Mouse (Mus musculus) forebrain, embryonic 12.5 days (tissue): ENCODE data around the gene Stat4. TPM values are rescaled to one million over a fixed set of nuclear protein-coding genes. Genes with fewer than 3 reads are reported as not detected.

Experiments
- ATAC-seq: fragments of 200-750 bp; cut with Nextera tagmentation; 2 replicates; pipeline ENCODE4 v1.8.0; 2017; ENCODE audit warnings: moderate TSS enrichment; ENCODE audit not compliant: low FRiP score
- H3K27ac ChIP-seq: fragments of 300-500 bp; sonication (generic); 2 replicates; pipeline ENCODE4 v1.5.1; 2016; ENCODE audit warnings: mild to moderate bottlenecking
- H3K27me3 ChIP-seq: fragments of 300-500 bp; sonication (generic); 2 replicates; pipeline ENCODE4 v1.6.1; 2016; ENCODE audit warnings: mild to moderate bottlenecking
- H3K36me3 ChIP-seq: fragments of 300-500 bp; sonication (generic); replicated peaks from 2 replicates; pipeline ENCODE4 v1.6.1; 2016; ENCODE audit warnings: mild to moderate bottlenecking
- H3K4me1 ChIP-seq: fragments of 300-500 bp; sonication (generic); 2 replicates; pipeline ENCODE4 v1.6.1; 2016
- H3K4me2 ChIP-seq: fragments of 300-500 bp; sonication (generic); 2 replicates; pipeline ENCODE4 v1.6.1; 2016; ENCODE audit warnings: mild to moderate bottlenecking, moderate library complexity
- H3K4me3 ChIP-seq: fragments of 300-500 bp; sonication (generic); replicated peaks from 2 replicates; pipeline ENCODE4 v1.5.1; 2016; ENCODE audit warnings: mild to moderate bottlenecking
- H3K9ac ChIP-seq: fragments of 300-500 bp; sonication (generic); 2 replicates; pipeline ENCODE4 v1.6.1; 2016; ENCODE audit warnings: mild to moderate bottlenecking
- H3K9me3 ChIP-seq: fragments of 300-500 bp; sonication (generic); 2 replicates; pipeline ENCODE4 v1.6.1; 2016
- WGBS: fragments of 180-500 bp; shearing (Covaris S2); methylation state at CpG from one replicate; pipeline ENCODE4 v1.1.7; 2016; 5-methylcytosine and 5-hydroxymethylcytosine counted together
- polyA plus RNA-seq: library from polyadenylated mRNA; unstranded; fragments of >200 nt; fragmentation: Nextera tagmentation; extraction: Ambion mirVana; gene quantifications from 2 replicates; pipeline ENCODE4 v1.2.1, GENCODE M21; 2016

The Stat4 gene
- polyA plus RNA-seq, 1 experiment from 2014 or later, result 7.0 TPM

DNA sequence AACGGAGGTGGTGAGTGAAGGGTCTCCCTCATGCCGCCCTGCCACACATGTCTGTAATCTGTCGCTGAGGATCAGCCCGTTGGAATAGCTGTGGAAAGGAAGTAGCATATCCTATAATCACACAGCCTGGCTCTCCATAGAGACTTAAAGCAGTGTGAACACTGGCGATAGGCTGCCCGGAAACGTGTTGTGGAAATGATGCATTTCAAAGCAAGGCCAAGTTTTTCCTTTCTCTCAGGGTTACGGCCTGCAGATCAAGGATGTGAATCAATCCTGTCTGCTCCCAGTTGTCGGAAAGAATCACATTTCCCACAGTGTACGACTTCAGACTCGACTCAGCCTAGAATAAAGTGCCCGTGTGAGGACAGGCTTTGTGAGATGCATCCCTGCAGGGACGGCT is 165.4 kb downstream of the Stat4 start:
- no peaks in the 10 kb centered on the region for H3K27me3 ChIP-seq
- WGBS, result 74% methylated on average over 13 of the region's 13 CpGs
- no peaks in the 10 kb centered on the region for H3K9me3 ChIP-seq
- no peak overlapping the region for H3K9ac ChIP-seq
- H3K4me2 ChIP-seq, result no peak overlapping the region
- H3K4me1 ChIP-seq, result peaks cover 5% of the 10 kb centered on the region; the same call in 1 of the 2 replicates
- no peak for ATAC-seq
- H3K27ac ChIP-seq, result no peak overlapping the region
- H3K4me3 ChIP-seq, result no peak overlapping the region
- no peaks in the 10 kb centered on the region for H3K36me3 ChIP-seq

DNA sequence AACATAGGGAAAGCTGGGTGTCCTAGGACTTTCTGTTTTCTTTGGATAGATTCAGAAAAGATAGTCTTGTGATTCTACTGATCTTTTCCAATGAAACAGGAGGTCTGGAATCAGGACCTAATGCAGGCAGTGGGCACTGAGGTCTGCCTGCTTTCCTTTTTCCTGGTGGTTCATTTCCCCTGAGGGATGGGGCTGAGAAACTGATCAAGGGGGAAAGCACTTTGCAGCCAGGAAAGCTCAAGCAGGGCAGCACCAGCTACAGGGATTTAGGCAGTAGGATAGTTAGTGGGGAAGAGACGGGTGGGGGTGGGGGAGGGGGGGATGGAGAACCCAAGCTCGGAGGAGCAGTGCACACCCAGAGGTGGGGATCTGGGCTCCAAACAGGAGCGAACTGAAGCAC is 166.0 kb downstream of the Stat4 start:
- no peak overlapping the region for H3K4me2 ChIP-seq
- no peak for ATAC-seq
- H3K9me3 ChIP-seq, result no peaks in the 10 kb centered on the region
- no peaks in the 10 kb centered on the region for H3K27me3 ChIP-seq
- H3K4me3 ChIP-seq, result no peak overlapping the region
- H3K27ac ChIP-seq, result no peak overlapping the region
- H3K4me1 ChIP-seq, result peaks cover 5% of the 10 kb centered on the region; the same call in 1 of the 2 replicates
- H3K36me3 ChIP-seq, result no peaks in the 10 kb centered on the region
- 19% methylated on average over 3 of the region's 3 CpGs for WGBS
- H3K9ac ChIP-seq, result no peak overlapping the region

DNA sequence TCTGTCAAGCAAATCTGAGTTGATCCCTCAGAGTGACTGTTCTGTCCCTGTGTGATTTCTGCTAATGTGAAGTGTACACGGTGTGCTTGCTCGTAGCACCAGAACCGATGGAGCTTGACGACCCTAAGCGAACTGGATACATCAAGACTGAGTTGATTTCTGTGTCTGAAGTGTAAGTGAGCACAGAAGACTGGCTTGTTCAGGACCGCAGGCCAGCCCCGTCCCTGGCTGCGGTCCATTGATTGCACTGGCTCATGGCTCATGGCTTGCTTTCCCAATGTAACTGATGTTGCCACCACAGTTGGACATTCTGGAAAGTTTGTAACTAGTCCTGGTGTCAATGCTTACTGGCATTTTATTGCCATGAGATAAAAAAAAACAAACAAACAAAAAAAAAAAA is 167.9 kb downstream of the Stat4 start:
- no peak for ATAC-seq
- no peaks in the 10 kb centered on the region for H3K36me3 ChIP-seq
- no peak overlapping the region for H3K9ac ChIP-seq
- H3K27me3 ChIP-seq, result no peaks in the 10 kb centered on the region
- H3K4me3 ChIP-seq, result no peak overlapping the region
- WGBS, result 96% methylated on average over 8 of the region's 8 CpGs
- no peaks in the 10 kb centered on the region for H3K9me3 ChIP-seq
- H3K27ac ChIP-seq, result no peak overlapping the region
- H3K4me1 ChIP-seq, result peaks cover 5% of the 10 kb centered on the region; the same call in 1 of the 2 replicates
- H3K4me2 ChIP-seq, result no peak overlapping the region

DNA sequence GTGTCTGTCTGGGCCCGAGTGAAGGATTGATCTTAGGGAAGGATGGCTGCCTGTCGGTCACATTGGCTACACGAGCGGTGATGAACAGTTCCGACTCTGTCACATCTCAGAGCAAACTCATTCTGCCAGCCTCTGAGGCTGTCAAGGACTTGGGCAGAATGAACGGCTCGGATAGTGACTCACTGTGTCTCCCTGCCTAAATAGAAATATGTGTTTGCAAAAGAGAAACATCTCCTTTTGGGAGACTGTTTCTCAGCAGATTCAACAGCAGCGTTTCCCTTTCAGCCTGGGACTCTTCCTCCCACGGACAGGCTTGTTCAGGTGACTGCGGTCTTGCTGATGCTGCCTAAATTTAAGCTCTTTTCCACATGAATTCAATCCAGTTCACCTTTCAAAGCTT is 169.4 kb downstream of the Stat4 start:
- 92% methylated on average over 10 of the region's 10 CpGs for WGBS

More for the DNA sequence above, 169.4 kb downstream of the Stat4 start:
- H3K36me3 ChIP-seq, result no peaks in the 10 kb centered on the region
- H3K9me3 ChIP-seq, result no peaks in the 10 kb centered on the region
- no peak overlapping the region for H3K9ac ChIP-seq
- no peak overlapping the region for H3K4me3 ChIP-seq
- H3K4me1 ChIP-seq, result no peaks in the 10 kb centered on the region
- no peaks in the 10 kb centered on the region for H3K27me3 ChIP-seq
- H3K27ac ChIP-seq, result no peak overlapping the region
- H3K4me2 ChIP-seq, result no peak overlapping the region
- ATAC-seq, result no peak

Other genes with a start within 250 kb of the Stat4 start
- 114 and 117 TPM in 2 replicates for gene Myo1b, start 71.1 kb upstream of the Stat4 start, polyA plus RNA-seq
- gene Stat1, start 132.3 kb downstream of the Stat4 start, polyA plus RNA-seq, result 14.7 and 15.4 TPM in 2 replicates
- gene Gls, start 246.1 kb downstream of the Stat4 start, polyA plus RNA-seq, result 37.8 and 40.6 TPM in 2 replicates